Mouse (Mus musculus) myocyte (in vitro differentiated cells): ENCODE data around the gene Ltb4r2. TPM values are rescaled to one million over a fixed set of nuclear protein-coding genes. Genes with fewer than 3 reads are reported as not detected.

Experiments used
- H3K27me3 ChIP-seq: one replicate; pipeline ENCODE4 v1.6.1; 2011; ENCODE audit not compliant: control insufficient read depth, insufficient read depth, insufficient read length
- H3K36me3 ChIP-seq: one replicate; pipeline ENCODE4 v1.6.1; 2011; ENCODE audit not compliant: control insufficient read depth, insufficient read depth
- H3K4me2 ChIP-seq: one replicate; pipeline ENCODE4 v1.6.1; 2011; ENCODE audit warnings: low read depth, control low read depth
- H3K4me3 ChIP-seq: one replicate; pipeline ENCODE4 v1.5.1; 2011; ENCODE audit warnings: mild to moderate bottlenecking, control low read depth, moderate library complexity
- H3K79me2 ChIP-seq: one replicate; pipeline ENCODE4 v1.6.1; 2011; ENCODE audit not compliant: control insufficient read depth, insufficient read depth
- H3ac ChIP-seq: one replicate; pipeline ENCODE4 v1.6.1; 2011; ENCODE audit not compliant: control insufficient read depth, insufficient read length
- CEBPB ChIP-seq: IDR thresholded peaks from 2 replicates; pipeline ENCODE4 v1.6.1; 2011; ENCODE audit warnings: mild to moderate bottlenecking, moderate library complexity; ENCODE audit not compliant: poor library complexity, insufficient read depth, severe bottlenecking
- E2F4 ChIP-seq: IDR thresholded peaks from one replicate; pipeline ENCODE4 v1.6.1; 2011; ENCODE audit warnings: mild to moderate bottlenecking, control low read depth, moderate library complexity; ENCODE audit not compliant: insufficient read depth
- MAX ChIP-seq: IDR thresholded peaks from one replicate; pipeline ENCODE4 v1.6.1; 2011; ENCODE audit warnings: low read depth, mild to moderate bottlenecking, control low read depth
- MYOD1 ChIP-seq, 3 experiments: IDR thresholded peaks; one replicate each; pipeline ENCODE4 v1.6.1; 2011; ENCODE audit warnings: control low read depth in 2 of 3, low read depth in 2 of 3, mild to moderate bottlenecking in 2 of 3, moderate library complexity in 1 of 3; ENCODE audit not compliant: insufficient read length in 2 of 3, control insufficient read depth in 1 of 3
- MYOG ChIP-seq, 3 experiments: IDR thresholded peaks; one replicate each; pipeline ENCODE4 v1.6.1; 2011; ENCODE audit warnings: control low read depth in 2 of 3, low read depth in 2 of 3, mild to moderate bottlenecking in 2 of 3; ENCODE audit not compliant: insufficient read length in 2 of 3, control insufficient read depth in 1 of 3, insufficient read depth in 1 of 3
- POLR2A ChIP-seq: IDR thresholded peaks from one replicate; pipeline ENCODE4 v1.6.1; 2011; ENCODE audit warnings: low read depth, mild to moderate bottlenecking, control low read depth, moderate library complexity; ENCODE audit not compliant: insufficient read length
- POLR2AphosphoS2 ChIP-seq: IDR thresholded peaks from one replicate; pipeline ENCODE4 v1.6.1; 2011; ENCODE audit warnings: low read depth, control low read depth; ENCODE audit not compliant: insufficient read length
- REST ChIP-seq: IDR thresholded peaks from one replicate; pipeline ENCODE4 v1.6.1; 2011; ENCODE audit warnings: mild to moderate bottlenecking, control low read depth, moderate library complexity; ENCODE audit not compliant: insufficient read depth, insufficient read length
- SRF ChIP-seq: IDR thresholded peaks from one replicate; pipeline ENCODE4 v1.6.1; 2011; ENCODE audit warnings: low read depth; ENCODE audit not compliant: control insufficient read depth, insufficient read length
- TCF12 ChIP-seq: IDR thresholded peaks from one replicate; pipeline ENCODE4 v1.6.1; 2011; ENCODE audit warnings: mild to moderate bottlenecking, control low read depth; ENCODE audit not compliant: poor library complexity, insufficient read depth, severe bottlenecking
- TCF3 ChIP-seq: IDR thresholded peaks from one replicate; pipeline ENCODE4 v1.6.1; 2011; ENCODE audit warnings: low read depth, control low read depth; ENCODE audit not compliant: insufficient read length
- USF1 ChIP-seq: IDR thresholded peaks from one replicate; pipeline ENCODE4 v1.6.1; 2011; ENCODE audit warnings: low read depth, mild to moderate bottlenecking, control low read depth, moderate library complexity
- polyA plus RNA-seq: library from polyadenylated mRNA; unstranded; fragments of >200 nt; fragmentation: generic; extraction: Trizol; gene quantifications from one replicate; pipeline ENCODE4 v1.2.1, GENCODE M21; 2012; ENCODE audit warnings: missing spikeins

Gene Ltb4r2
- polyA plus RNA-seq, 1 experiment = 0.01 TPM

GRCm38 (mm10) chr14:55726261-55726660 is 35.0 kb upstream of the Ltb4r2 start:
- Histone ChIP-seq H3K36me3 (no peaks in the 10 kb centered on the region), H3ac (no peak overlapping the region), H3K4me3 (no peak overlapping the region), H3K27me3 (no peaks in the 10 kb centered on the region), H3K79me2 (no peaks in the 10 kb centered on the region), H3K4me2 (no peak overlapping the region)
- TF ChIP-seq CEBPB (no peak), MYOG (IDR thresholded peaks at IDR 0.05; ENCODE audit: control insufficient read depth in 1 of 3, insufficient read depth in 1 of 3, insufficient read length in 2 of 3, low read depth in 2 of 3) (no peak), MYOD1 (IDR thresholded peaks at IDR 0.05; ENCODE audit: control insufficient read depth in 1 of 3, insufficient read length in 2 of 3, low read depth in 2 of 3) (no peak), POLR2A (no peak), MAX (no peak), USF1 (no peak), POLR2AphosphoS2 (no peak), TCF3 (no peak), REST (no peak), TCF12 (no peak), E2F4 (no peak), SRF (no peak)

GRCm38 (mm10) chr14:55727889-55728685 is 33.1 kb upstream of the Ltb4r2 start:
- no peak overlapping the region for H3K4me2 ChIP-seq
- no peaks in the 10 kb centered on the region for H3K79me2 ChIP-seq
- no peak overlapping the region for H3ac ChIP-seq
- H3K4me3 ChIP-seq = no peak overlapping the region
- no peaks in the 10 kb centered on the region for H3K36me3 ChIP-seq
- TF ChIP-seq CEBPB (no peak), TCF12 (no peak), POLR2AphosphoS2 (no peak), SRF (no peak), MYOD1 (IDR thresholded peaks at IDR 0.05; ENCODE audit: control insufficient read depth in 1 of 3, insufficient read length in 2 of 3, low read depth in 2 of 3) (no peak), E2F4 (no peak), USF1 (no peak), TCF3 (no peak), REST (no peak), MAX (no peak), POLR2A (no peak), MYOG (IDR thresholded peaks at IDR 0.05; ENCODE audit: control insufficient read depth in 1 of 3, insufficient read depth in 1 of 3, insufficient read length in 2 of 3, low read depth in 2 of 3) (no peak)
- H3K27me3 ChIP-seq = no peaks in the 10 kb centered on the region

- Histone ChIP-seq H3ac (no peak overlapping the region), H3K79me2 (no peaks in the 10 kb centered on the region), H3K4me3 (no peak overlapping the region), H3K36me3 (no peaks in the 10 kb centered on the region), H3K27me3 (no peaks in the 10 kb centered on the region), H3K4me2 (peak overlapping the region; percentile 47)
- TF ChIP-seq E2F4 = no peak
- TF ChIP-seq TCF12 = no peak
- TF ChIP-seq SRF = no peak
- no peak for TF ChIP-seq POLR2AphosphoS2
- no peak for TF ChIP-seq POLR2A
- TF ChIP-seq TCF3 = no peak
These were observed 31.1 kb upstream of the Ltb4r2 start for GRCm38 (mm10) chr14:55730116-55730515.

- no peaks in the 10 kb centered on the region for H3K27me3 ChIP-seq
- no peaks in the 10 kb centered on the region for H3K79me2 ChIP-seq
- TF ChIP-seq TCF3 (no peak), POLR2A (no peak), MYOG (IDR thresholded peaks at IDR 0.05; ENCODE audit: control insufficient read depth in 1 of 3, insufficient read depth in 1 of 3, insufficient read length in 2 of 3, low read depth in 2 of 3) (no peak), TCF12 (no peak), E2F4 (no peak), USF1 (no peak), MAX (no peak), REST (no peak), MYOD1 (IDR thresholded peaks at IDR 0.05; ENCODE audit: control insufficient read depth in 1 of 3, insufficient read length in 2 of 3, low read depth in 2 of 3) (no peak)
These were observed 30.6 kb upstream of the Ltb4r2 start for GRCm38 (mm10) chr14:55730531-55731032.

GRCm38 (mm10) chr14:55733889-55734288 is 27.3 kb upstream of the Ltb4r2 start:
- H3ac ChIP-seq = no peak overlapping the region
- no peaks in the 10 kb centered on the region for H3K27me3 ChIP-seq
- TF ChIP-seq POLR2A (no peak), CEBPB (no peak), MYOG (IDR thresholded peaks at IDR 0.05; ENCODE audit: control insufficient read depth in 1 of 3, insufficient read depth in 1 of 3, insufficient read length in 2 of 3, low read depth in 2 of 3) (no peak), SRF (no peak), E2F4 (no peak), TCF3 (no peak), TCF12 (no peak), MYOD1 (IDR thresholded peaks at IDR 0.05; ENCODE audit: control insufficient read depth in 1 of 3, insufficient read length in 2 of 3, low read depth in 2 of 3) (no peak), MAX (no peak)
- no peaks in the 10 kb centered on the region for H3K79me2 ChIP-seq
- H3K36me3 ChIP-seq = no peaks in the 10 kb centered on the region
- no peak overlapping the region for H3K4me2 ChIP-seq
- no peak overlapping the region for H3K4me3 ChIP-seq

More at GRCm38 (mm10) chr14:55730531-55731032, 30.6 kb upstream of the Ltb4r2 start:
- Histone ChIP-seq H3K36me3 (no peaks in the 10 kb centered on the region), H3K4me2 (peak overlapping the region; percentile 47), H3K4me3 (no peak overlapping the region), H3ac (no peak overlapping the region)
